Mouse (Mus musculus) forebrain, embryonic 11.5 days (tissue): ENCODE results near the gene Mdga1. TPM values are rescaled to one million over a fixed set of nuclear protein-coding genes. Genes with fewer than 3 reads are reported as not detected.

Experiments used
- ATAC-seq: fragments of 200-750 bp; cut with Nextera tagmentation; replicated peaks from 2 replicates; pipeline ENCODE4 v1.8.0; 2017; ENCODE audit warnings: moderate TSS enrichment; ENCODE audit not compliant: low FRiP score
- DNase-seq: peaks from one replicate; pipeline ENCODE4 v3.0.0-alpha.2; 2017; ENCODE audit warnings: low spot score
- H3K27ac ChIP-seq: fragments of 300-500 bp; sonication (generic); 2 replicates; pipeline ENCODE4 v1.5.1; 2014; ENCODE audit warnings: low read depth, low read length
- H3K27me3 ChIP-seq: fragments of 300-500 bp; sonication (generic); 2 replicates; pipeline ENCODE4 v1.6.1; 2014; ENCODE audit warnings: mild to moderate bottlenecking, low read length, mixed read lengths; ENCODE audit not compliant: control insufficient read depth, insufficient read depth
- H3K36me3 ChIP-seq: fragments of 300-500 bp; sonication (generic); 2 replicates; pipeline ENCODE4 v1.6.1; 2014; ENCODE audit warnings: mild to moderate bottlenecking, low read length, moderate library complexity, mixed read lengths; ENCODE audit not compliant: control insufficient read depth, insufficient read depth
- H3K4me1 ChIP-seq: fragments of 300-500 bp; sonication (generic); replicated peaks from 2 replicates; pipeline ENCODE4 v1.6.1; 2014; ENCODE audit warnings: low read length, mixed read lengths; ENCODE audit not compliant: control insufficient read depth, insufficient read depth
- H3K4me2 ChIP-seq: fragments of 300-500 bp; sonication (generic); 2 replicates; pipeline ENCODE4 v1.6.1; 2014; ENCODE audit warnings: low read depth, mild to moderate bottlenecking, low read length, moderate library complexity, mixed read lengths; ENCODE audit not compliant: severe bottlenecking
- H3K4me3 ChIP-seq: fragments of 300-500 bp; sonication (generic); 2 replicates; pipeline ENCODE4 v1.5.1; 2014; ENCODE audit warnings: low read depth, low read length
- H3K9ac ChIP-seq: fragments of 300-500 bp; sonication (generic); 2 replicates; pipeline ENCODE4 v1.6.1; 2014; ENCODE audit warnings: low read length
- H3K9me3 ChIP-seq: fragments of 300-500 bp; sonication (generic); 2 replicates; pipeline ENCODE4 v1.6.1; 2016; ENCODE audit warnings: low read length, mixed read lengths; ENCODE audit not compliant: control insufficient read depth
- WGBS: fragments of 180-500 bp; shearing (Covaris S2); extraction: QIAGEN DNeasy Blood & Tissue Kit; methylation state at CpG from one replicate; pipeline ENCODE4 v1.1.7; 2014; 5-methylcytosine and 5-hydroxymethylcytosine counted together
- polyA plus RNA-seq: library from polyadenylated mRNA; unstranded; fragments of >200 nt; fragmentation: Nextera tagmentation; extraction: Ambion mirVana; gene quantifications from 2 replicates; pipeline ENCODE4 v1.2.1, GENCODE M21; 2014

Mdga1 gene
- polyA plus RNA-seq, 1 experiment from 2014 or later, result 6.2 TPM

GRCm38 (mm10) chr17:29950574-29950973 is 19.3 kb downstream of the Mdga1 start:
- DNase-seq (no peak), ATAC-seq (no peak; the same call in 1 of the 2 replicates)
- no peak overlapping the region for H3K27ac ChIP-seq
- H3K4me2 ChIP-seq, result no peak overlapping the region
- no peaks in the 10 kb centered on the region for H3K27me3 ChIP-seq
- H3K4me1 ChIP-seq, result peaks cover 6% of the 10 kb centered on the region; the same call in 1 of the 2 replicates
- 75% methylated on average over 8 of the region's 8 CpGs for WGBS
- H3K36me3 ChIP-seq, result no peaks in the 10 kb centered on the region
- H3K9ac ChIP-seq, result no peak overlapping the region
- H3K4me3 ChIP-seq, result no peak overlapping the region
- no peaks in the 10 kb centered on the region for H3K9me3 ChIP-seq

- Histone ChIP-seq H3K4me2 (no peak overlapping the region), H3K4me3 (no peak overlapping the region), H3K36me3 (no peaks in the 10 kb centered on the region), H3K4me1 (peaks cover 6% of the 10 kb centered on the region; the same call in 1 of the 2 replicates), H3K9ac (no peak overlapping the region), H3K9me3 (no peaks in the 10 kb centered on the region), H3K27me3 (no peaks in the 10 kb centered on the region), H3K27ac (no peak overlapping the region)
- ATAC-seq (no peak), DNase-seq (no peak)
- 52% methylated on average over 5 of the region's 5 CpGs for WGBS
Observed at GRCm38 (mm10) chr17:29947271-29947714, 22.6 kb downstream of the Mdga1 start.

- Histone ChIP-seq H3K4me1 (no peaks in the 10 kb centered on the region), H3K9me3 (no peaks in the 10 kb centered on the region), H3K9ac (no peak overlapping the region), H3K4me3 (no peak overlapping the region), H3K27me3 (no peaks in the 10 kb centered on the region), H3K36me3 (no peaks in the 10 kb centered on the region), H3K4me2 (no peak overlapping the region), H3K27ac (no peak overlapping the region)
- no peak for ATAC-seq
- no peak for DNase-seq
- WGBS, result 87% methylated on average over 11 of the region's 11 CpGs
Observed at GRCm38 (mm10) chr17:29944376-29944775, 25.5 kb downstream of the Mdga1 start.

DNA sequence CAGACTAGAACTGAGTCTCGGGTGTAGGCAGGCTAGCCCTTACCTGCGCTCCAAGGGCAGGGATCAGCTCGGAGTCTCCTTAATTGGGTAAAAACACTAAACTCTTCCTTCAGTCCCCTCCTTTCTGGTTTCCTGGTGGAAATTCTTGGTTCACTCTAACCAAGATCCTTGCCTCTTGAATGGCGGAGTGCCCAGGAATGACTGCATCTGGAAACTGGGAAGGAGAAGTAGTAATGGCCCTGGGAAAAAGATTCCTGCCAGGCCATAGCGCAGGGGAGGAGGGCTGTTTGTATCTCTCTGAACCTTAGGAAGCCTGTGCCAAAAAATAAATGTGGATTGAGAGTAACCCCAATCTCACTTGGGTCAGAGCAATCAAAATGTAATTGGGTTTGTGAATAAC is 30.9 kb downstream of the Mdga1 start:
- H3K27me3 ChIP-seq, result no peaks in the 10 kb centered on the region
- H3K4me3 ChIP-seq, result no peak overlapping the region
- DNase-seq (peak; percentile 30), ATAC-seq (no peak)
- H3K9me3 ChIP-seq, result no peaks in the 10 kb centered on the region
- H3K4me1 ChIP-seq, result no peaks in the 10 kb centered on the region
- no peak overlapping the region for H3K9ac ChIP-seq
- 89% methylated on average over 5 of the region's 5 CpGs for WGBS
- no peak overlapping the region for H3K27ac ChIP-seq
- H3K4me2 ChIP-seq, result no peak overlapping the region
- H3K36me3 ChIP-seq, result no peaks in the 10 kb centered on the region

GRCm38 (mm10) chr17:29937350-29937781 is 32.5 kb downstream of the Mdga1 start:
- DNase-seq (no peak), ATAC-seq (no peak)
- Histone ChIP-seq H3K27ac (no peak overlapping the region), H3K4me1 (no peaks in the 10 kb centered on the region), H3K4me3 (no peak overlapping the region), H3K4me2 (no peak overlapping the region), H3K27me3 (no peaks in the 10 kb centered on the region), H3K36me3 (no peaks in the 10 kb centered on the region), H3K9ac (no peak overlapping the region), H3K9me3 (no peaks in the 10 kb centered on the region)
- 81% methylated on average over 9 of the region's 9 CpGs for WGBS

- H3K9me3 ChIP-seq, result no peaks in the 10 kb centered on the region
- H3K27me3 ChIP-seq, result no peaks in the 10 kb centered on the region
- H3K4me1 ChIP-seq, result no peaks in the 10 kb centered on the region
- no peak for DNase-seq
- no peak overlapping the region for H3K4me3 ChIP-seq
- no peak overlapping the region for H3K9ac ChIP-seq
- no peak overlapping the region for H3K27ac ChIP-seq
- 89% methylated on average over 12 of the region's 12 CpGs for WGBS
- ATAC-seq, result no peak
- H3K36me3 ChIP-seq, result no peaks in the 10 kb centered on the region
- no peak overlapping the region for H3K4me2 ChIP-seq
Observed at GRCm38 (mm10) chr17:29934133-29934851, 35.6 kb downstream of the Mdga1 start.

GRCm38 (mm10) chr17:29932753-29933152 is 37.1 kb downstream of the Mdga1 start:
- Histone ChIP-seq H3K27ac (no peak overlapping the region), H3K36me3 (no peaks in the 10 kb centered on the region), H3K4me2 (no peak overlapping the region), H3K9ac (no peak overlapping the region), H3K4me3 (no peak overlapping the region), H3K27me3 (no peaks in the 10 kb centered on the region), H3K4me1 (no peaks in the 10 kb centered on the region), H3K9me3 (no peaks in the 10 kb centered on the region)
- no peak for DNase-seq
- no peak for ATAC-seq
- WGBS, result 90% methylated on average over 6 of the region's 6 CpGs

DNA sequence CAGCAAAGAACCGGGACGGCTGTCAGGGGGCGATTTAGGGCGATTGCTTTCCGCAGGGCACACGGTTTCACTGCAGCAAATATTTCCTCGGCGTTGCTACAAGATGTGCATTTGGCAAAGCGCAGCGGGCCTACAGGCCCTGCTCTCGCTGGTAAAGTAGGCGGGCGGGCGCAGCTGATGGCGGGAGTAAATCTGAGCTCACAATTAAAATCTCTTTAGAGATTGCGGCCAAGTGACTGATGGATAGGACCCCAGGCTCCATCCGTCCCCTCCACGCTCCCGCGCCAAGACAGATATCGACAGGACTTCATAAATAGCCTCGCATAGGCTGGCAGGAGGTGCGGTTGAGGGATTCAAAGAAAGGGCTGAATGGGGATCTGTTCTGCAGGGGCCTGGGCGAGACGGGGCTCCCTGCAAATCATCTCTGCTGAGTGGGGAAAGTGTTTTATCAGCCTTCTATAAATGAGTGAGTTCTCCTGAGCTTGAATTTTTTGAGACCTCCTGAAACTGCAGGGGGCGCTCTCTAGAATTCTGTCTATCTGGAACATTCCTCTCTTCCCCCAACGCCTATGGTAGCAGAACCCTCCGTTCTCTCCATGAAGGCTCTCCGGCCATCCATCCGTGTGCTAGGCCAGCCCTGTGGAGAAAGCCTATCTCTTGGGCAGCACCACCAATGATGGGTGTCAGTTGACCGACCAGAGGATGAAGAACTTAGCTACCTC is 38.5 kb downstream of the Mdga1 start:
- H3K9me3 ChIP-seq, result no peaks in the 10 kb centered on the region
- H3K4me1 ChIP-seq, result no peaks in the 10 kb centered on the region
- ATAC-seq, result no peak
- no peak overlapping the region for H3K27ac ChIP-seq
- H3K36me3 ChIP-seq, result no peaks in the 10 kb centered on the region
- H3K27me3 ChIP-seq, result no peaks in the 10 kb centered on the region
- H3K4me3 ChIP-seq, result no peak overlapping the region
- no peak overlapping the region for H3K4me2 ChIP-seq
- no peak for DNase-seq
- no peak overlapping the region for H3K9ac ChIP-seq
- 88% methylated on average over 31 of the region's 31 CpGs for WGBS
